Mouse (Mus musculus) stomach, postnatal 0 days (tissue): ENCODE results near the gene Sult5a1. TPM values are rescaled to one million over a fixed set of nuclear protein-coding genes. Genes with fewer than 3 reads are reported as not detected.
A peak's percentile ranks its signal among the peaks of the same experiment; 100 is the strongest.

Experiments
- ATAC-seq: fragments of 200-750 bp; cut with Nextera tagmentation; 2 replicates; pipeline ENCODE4 v1.8.0; 2017; ENCODE audit not compliant: low FRiP score, low TSS enrichment
- DNase-seq: peaks from one replicate; pipeline ENCODE4 v3.0.0-alpha.2; 2016; ENCODE audit warnings: low spot score
- H3K27ac ChIP-seq: fragments of 300-500 bp; sonication (generic); replicated peaks from 2 replicates; pipeline ENCODE4 v1.5.1; 2014; ENCODE audit warnings: mild to moderate bottlenecking, control low read depth
- H3K27me3 ChIP-seq: fragments of 300-500 bp; sonication (generic); 2 replicates; pipeline ENCODE4 v1.6.1; 2014; ENCODE audit warnings: low read length; ENCODE audit not compliant: control insufficient read depth, insufficient read depth
- H3K36me3 ChIP-seq: fragments of 300-500 bp; sonication (generic); 2 replicates; pipeline ENCODE4 v1.6.1; 2014; ENCODE audit warnings: low read length, mixed read lengths; ENCODE audit not compliant: control insufficient read depth, insufficient read depth
- H3K4me1 ChIP-seq: fragments of 300-500 bp; sonication (generic); replicated peaks from 2 replicates; pipeline ENCODE4 v1.6.1; 2014; ENCODE audit warnings: antibody characterized with exemption; ENCODE audit not compliant: control insufficient read depth, insufficient read depth
- H3K4me2 ChIP-seq: fragments of 300-500 bp; sonication (generic); replicated peaks from 2 replicates; pipeline ENCODE4 v1.6.1; 2014; ENCODE audit warnings: low read depth, mild to moderate bottlenecking, control low read depth, moderate library complexity
- H3K4me3 ChIP-seq: fragments of 300-500 bp; sonication (generic); 2 replicates; pipeline ENCODE4 v1.5.1; 2014; ENCODE audit warnings: low read depth, low read length, control low read depth
- H3K9ac ChIP-seq: fragments of 300-500 bp; sonication (generic); 2 replicates; pipeline ENCODE4 v1.6.1; 2014; ENCODE audit warnings: mild to moderate bottlenecking, low read length, control low read depth, mixed read lengths
- H3K9me3 ChIP-seq: fragments of 300-500 bp; sonication (generic); 2 replicates; pipeline ENCODE4 v1.6.1; 2016; ENCODE audit warnings: low read length; ENCODE audit not compliant: control insufficient read depth
- CTCF ChIP-seq: IDR thresholded peaks from 2 replicates; pipeline ENCODE4 v1.5.1; 2016; ENCODE audit warnings: antibody characterized with exemption, low read depth, mild to moderate bottlenecking, moderate library complexity
- EP300 ChIP-seq: optimal IDR thresholded peaks from 2 replicates; pipeline ENCODE3; 2016; ENCODE audit warnings: antibody characterized with exemption
- WGBS: fragments of 180-500 bp; shearing (Covaris S2); extraction: QIAGEN DNeasy Blood & Tissue Kit; methylation state at CpG from one replicate; pipeline ENCODE4 v1.1.7; 2014; 5-methylcytosine and 5-hydroxymethylcytosine counted together
- polyA plus RNA-seq: library from polyadenylated mRNA; unstranded; fragments of >200 nt; fragmentation: Nextera tagmentation; extraction: Ambion mirVana; gene quantifications from 2 replicates; pipeline ENCODE4 v1.2.1, GENCODE M21; 2015

Gene Sult5a1
- polyA plus RNA-seq, 1 experiment from 2014 or later, result 7.8 TPM

- Histone ChIP-seq H3K4me1 (no peaks in the 10 kb centered on the region), H3K9ac (no peak overlapping the region), H3K27ac (no peak overlapping the region), H3K36me3 (no peaks in the 10 kb centered on the region), H3K9me3 (no peaks in the 10 kb centered on the region), H3K27me3 (no peaks in the 10 kb centered on the region), H3K4me3 (no peak overlapping the region), H3K4me2 (no peak overlapping the region)
- 40% methylated on average over 8 of the region's 8 CpGs for WGBS
- DNase-seq, result peak; percentile 29
- 0 out of 2 replicates have a peak, but pooled peaks have one; percentile 17 for ATAC-seq
- TF ChIP-seq EP300 (no peak), CTCF (no peak)
These were observed 33.8 kb upstream of the Sult5a1 start for GRCm38 (mm10) chr8:123191908-123192307.

GRCm38 (mm10) chr8:123190678-123191077 lies 32.6 kb upstream of the Sult5a1 start:
- Histone ChIP-seq H3K27me3 (no peaks in the 10 kb centered on the region), H3K4me1 (no peaks in the 10 kb centered on the region), H3K9ac (no peak overlapping the region), H3K27ac (no peak overlapping the region), H3K4me3 (no peak overlapping the region), H3K36me3 (no peaks in the 10 kb centered on the region), H3K9me3 (no peaks in the 10 kb centered on the region), H3K4me2 (no peak overlapping the region)
- TF ChIP-seq EP300 (no peak), CTCF (peak; percentile 80)
- WGBS, result 1% methylated on average over 9 of the region's 9 CpGs
- DNase-seq (peak; percentile 86), ATAC-seq (peak; percentile 51; the same call in 1 of the 2 replicates)

- ATAC-seq, result no peak
- WGBS, result 53% methylated on average over 7 of the region's 7 CpGs
- no peak overlapping the region for H3K4me2 ChIP-seq
- peak; percentile 33 for DNase-seq
- no peaks in the 10 kb centered on the region for H3K9me3 ChIP-seq
- no peak overlapping the region for H3K9ac ChIP-seq
- no peaks in the 10 kb centered on the region for H3K4me1 ChIP-seq
- no peaks in the 10 kb centered on the region for H3K36me3 ChIP-seq
- no peak overlapping the region for H3K27ac ChIP-seq
- H3K27me3 ChIP-seq, result no peaks in the 10 kb centered on the region
- H3K4me3 ChIP-seq, result no peak overlapping the region
- TF ChIP-seq EP300, result no peak
- no peak for TF ChIP-seq CTCF
These were observed 30.7 kb upstream of the Sult5a1 start for GRCm38 (mm10) chr8:123188841-123189240.

GRCm38 (mm10) chr8:123188006-123188405 lies 29.9 kb upstream of the Sult5a1 start:
- Histone ChIP-seq H3K27ac (no peak overlapping the region), H3K4me2 (no peak overlapping the region), H3K4me3 (no peak overlapping the region), H3K9ac (no peak overlapping the region), H3K4me1 (no peaks in the 10 kb centered on the region), H3K27me3 (no peaks in the 10 kb centered on the region), H3K36me3 (no peaks in the 10 kb centered on the region), H3K9me3 (no peaks in the 10 kb centered on the region)
- ATAC-seq (no peak), DNase-seq (no peak)
- TF ChIP-seq CTCF, result no peak
- TF ChIP-seq EP300, result no peak
- 82% methylated on average over 2 of the region's 2 CpGs for WGBS

GRCm38 (mm10) chr8:123185566-123186409 lies 27.7 kb upstream of the Sult5a1 start, which contains the start of gene Dpep1:
Gene Dpep1 (plus strand): TSS chr8:123186242.
- 21% methylated on average over 19 of the region's 19 CpGs for WGBS
- H3K4me3 ChIP-seq, result no peak within 1 kb of the TSS
- H3K27ac ChIP-seq, result peak within 1 kb of the TSS; percentile 81
- DNase-seq, result no peak
- 0 out of 2 replicates have a peak within 1 kb of the TSS, but pooled peaks have one; percentile 38 for H3K9ac ChIP-seq
- H3K4me2 ChIP-seq, result peak within 1 kb of the TSS; percentile 18
- peak; percentile 60; the same call in 1 of the 2 replicates for ATAC-seq
- H3K27me3 ChIP-seq, result no peaks in the 10 kb centered on the region
- H3K9me3 ChIP-seq, result no peaks in the 10 kb centered on the region
- no peaks in the 10 kb centered on the region for H3K36me3 ChIP-seq
- H3K4me1 ChIP-seq, result no peaks in the 10 kb centered on the region
- no peak for TF ChIP-seq CTCF
- TF ChIP-seq EP300, result no peak

GRCm38 (mm10) chr8:123181391-123181790 lies 23.3 kb upstream of the Sult5a1 start:
- Histone ChIP-seq H3K36me3 (no peaks in the 10 kb centered on the region), H3K27ac (no peak overlapping the region), H3K9ac (no peak overlapping the region), H3K9me3 (no peaks in the 10 kb centered on the region), H3K27me3 (no peaks in the 10 kb centered on the region), H3K4me2 (no peak overlapping the region), H3K4me1 (no peaks in the 10 kb centered on the region), H3K4me3 (no peak overlapping the region)
- ATAC-seq (no peak), DNase-seq (no peak)
- WGBS, result 54% methylated on average over 3 of the region's 3 CpGs
- no peak for TF ChIP-seq CTCF
- TF ChIP-seq EP300, result no peak
